Mouse (Mus musculus): ENCODE results near the gene Plekhm2. TPM values are rescaled to one million over a fixed set of nuclear protein-coding genes. Genes with fewer than 3 reads are reported as not detected.
A peak's percentile ranks its signal among the peaks of the same experiment; 100 is the strongest.

Gene Plekhm2
- polyA plus RNA-seq, 1 experiment from 2014 or later: 4.4 TPM

GRCm38 (mm10) chr4:141681767-141682166, 17.1 kb upstream of the Plekhm2 start:
- WGBS: 73% methylated on average over 7 of the region's 7 CpGs
- no peak for DNase-seq (ENCODE audit: extremely low spot score, low spot score)
- Histone ChIP-seq H3K27me3 (ENCODE audit: poor library complexity, severe bottlenecking) (no peaks in the 10 kb centered on the region), H3K9me3 (no peaks in the 10 kb centered on the region), H3K36me3 (replicated peaks) (peaks cover 57% of the 10 kb centered on the region), H3K27ac (no peak overlapping the region), H3K4me1 (peaks cover 26% of the 10 kb centered on the region), H3K4me3 (no peak overlapping the region)

GRCm38 (mm10) chr4:141680892-141681291, 16.2 kb upstream of the Plekhm2 start:
- Histone ChIP-seq H3K36me3 (replicated peaks) (peaks cover 48% of the 10 kb centered on the region), H3K9me3 (no peaks in the 10 kb centered on the region), H3K4me1 (peaks cover 26% of the 10 kb centered on the region), H3K27me3 (ENCODE audit: poor library complexity, severe bottlenecking) (no peaks in the 10 kb centered on the region), H3K4me3 (no peak overlapping the region), H3K27ac (no peak overlapping the region)
- WGBS: 73% methylated on average over 12 of the region's 12 CpGs
- DNase-seq (ENCODE audit: extremely low spot score, low spot score): no peak

- H3K9me3 ChIP-seq: no peaks in the 10 kb centered on the region
- H3K36me3 ChIP-seq (replicated peaks): peaks cover 30% of the 10 kb centered on the region
- no peak for DNase-seq (ENCODE audit: extremely low spot score, low spot score)
- WGBS: 90% methylated on average over 2 of the region's 2 CpGs
- H3K27ac ChIP-seq: no peak overlapping the region
- no peaks in the 10 kb centered on the region for H3K27me3 ChIP-seq (ENCODE audit: poor library complexity, severe bottlenecking)
- H3K4me1 ChIP-seq: peaks cover 26% of the 10 kb centered on the region
- no peak overlapping the region for H3K4me3 ChIP-seq
Measured at GRCm38 (mm10) chr4:141679016-141679415, 14.3 kb upstream of the Plekhm2 start.

- WGBS: 89% methylated on average over 5 of the region's 5 CpGs
- Histone ChIP-seq H3K27ac (no peak overlapping the region), H3K4me3 (no peak overlapping the region), H3K36me3 (replicated peaks) (peaks cover 8% of the 10 kb centered on the region), H3K9me3 (no peaks in the 10 kb centered on the region), H3K4me1 (peaks cover 17% of the 10 kb centered on the region), H3K27me3 (ENCODE audit: poor library complexity, severe bottlenecking) (no peaks in the 10 kb centered on the region)
- no peak for DNase-seq (ENCODE audit: extremely low spot score, low spot score)
Measured at GRCm38 (mm10) chr4:141676462-141676979, 11.8 kb upstream of the Plekhm2 start.

GRCm38 (mm10) chr4:141672325-141672724, 7.6 kb upstream of the Plekhm2 start:
- Histone ChIP-seq H3K4me3 (no peak overlapping the region), H3K27ac (no peak overlapping the region), H3K9me3 (no peaks in the 10 kb centered on the region), H3K36me3 (replicated peaks) (no peaks in the 10 kb centered on the region), H3K4me1 (no peaks in the 10 kb centered on the region), H3K27me3 (ENCODE audit: poor library complexity, severe bottlenecking) (no peaks in the 10 kb centered on the region)
- WGBS: 82% methylated on average over 13 of the region's 13 CpGs
- DNase-seq (ENCODE audit: extremely low spot score, low spot score): no peak

- Histone ChIP-seq H3K27me3 (ENCODE audit: poor library complexity, severe bottlenecking) (no peaks in the 10 kb centered on the region), H3K27ac (no peak overlapping the region), H3K9me3 (no peaks in the 10 kb centered on the region), H3K36me3 (replicated peaks) (no peaks in the 10 kb centered on the region), H3K4me1 (no peaks in the 10 kb centered on the region), H3K4me3 (no peak overlapping the region)
- WGBS: 90% methylated on average over 4 of the region's 4 CpGs
- no peak for DNase-seq (ENCODE audit: extremely low spot score, low spot score)
Measured at GRCm38 (mm10) chr4:141671389-141671788, 6.7 kb upstream of the Plekhm2 start.

- H3K9me3 ChIP-seq: no peaks in the 10 kb centered on the region
- WGBS: 91% methylated on average over 18 of the region's 18 CpGs
- no peaks in the 10 kb centered on the region for H3K36me3 ChIP-seq (replicated peaks)
- no peak overlapping the region for H3K27ac ChIP-seq
- H3K4me3 ChIP-seq: no peak overlapping the region
- H3K27me3 ChIP-seq (ENCODE audit: poor library complexity, severe bottlenecking): peaks cover 3% of the 10 kb centered on the region; the same call in 1 of the 2 replicates
- H3K4me1 ChIP-seq: peaks cover 3% of the 10 kb centered on the region
- DNase-seq (ENCODE audit: extremely low spot score, low spot score): no peak
Measured at GRCm38 (mm10) chr4:141669898-141670712, 5.4 kb upstream of the Plekhm2 start.

- no peaks in the 10 kb centered on the region for H3K9me3 ChIP-seq
- 3% methylated on average over 59 of the region's 60 CpGs for WGBS
- H3K27me3 ChIP-seq (ENCODE audit: poor library complexity, severe bottlenecking): peaks cover 3% of the 10 kb centered on the region; the same call in 1 of the 2 replicates
- peaks cover 26% of the 10 kb centered on the region for H3K4me1 ChIP-seq
- DNase-seq (ENCODE audit: extremely low spot score, low spot score): peak; percentile 61
- peaks cover 25% of the 10 kb centered on the region for H3K36me3 ChIP-seq (replicated peaks)
- peak overlapping the region; percentile 87 for H3K4me3 ChIP-seq
- peak overlapping the region; percentile 90 for H3K27ac ChIP-seq
Measured at GRCm38 (mm10) chr4:141664011-141664745, 521 bp downstream of the Plekhm2 start.

GRCm38 (mm10) chr4:141663122-141663931, 1.4 kb downstream of the Plekhm2 start:
- peak overlapping the region; percentile 90 for H3K27ac ChIP-seq
- 5% methylated on average over 47 of the region's 47 CpGs for WGBS

GRCm38 (mm10) chr4:141660884-141661283, 3.8 kb downstream of the Plekhm2 start:
- no peaks in the 10 kb centered on the region for H3K9me3 ChIP-seq
- DNase-seq (ENCODE audit: extremely low spot score, low spot score): no peak
- peaks cover 53% of the 10 kb centered on the region for H3K36me3 ChIP-seq (replicated peaks)
- H3K27me3 ChIP-seq (ENCODE audit: poor library complexity, severe bottlenecking): peaks cover 2% of the 10 kb centered on the region; the same call in 1 of the 2 replicates
- no peak overlapping the region for H3K27ac ChIP-seq
- 95% methylated on average over 11 of the region's 11 CpGs for WGBS
- H3K4me3 ChIP-seq: no peak overlapping the region
- peaks cover 29% of the 10 kb centered on the region for H3K4me1 ChIP-seq

More at GRCm38 (mm10) chr4:141663122-141663931, 1.4 kb downstream of the Plekhm2 start:
- H3K36me3 ChIP-seq (replicated peaks): peaks cover 32% of the 10 kb centered on the region
- H3K9me3 ChIP-seq: no peaks in the 10 kb centered on the region
- H3K27me3 ChIP-seq (ENCODE audit: poor library complexity, severe bottlenecking): peaks cover 3% of the 10 kb centered on the region; the same call in 1 of the 2 replicates
- DNase-seq (ENCODE audit: extremely low spot score, low spot score): peak; percentile 50
- H3K4me3 ChIP-seq: peak overlapping the region; percentile 87
- H3K4me1 ChIP-seq: peaks cover 26% of the 10 kb centered on the region

- Histone ChIP-seq H3K27ac (no peak overlapping the region), H3K4me1 (peaks cover 22% of the 10 kb centered on the region), H3K27me3 (ENCODE audit: poor library complexity, severe bottlenecking) (no peaks in the 10 kb centered on the region), H3K4me3 (no peak overlapping the region), H3K36me3 (replicated peaks) (peaks cover 62% of the 10 kb centered on the region), H3K9me3 (no peaks in the 10 kb centered on the region)
- WGBS: 64% methylated on average over 4 of the region's 4 CpGs
- no peak for DNase-seq (ENCODE audit: extremely low spot score, low spot score)
Measured at GRCm38 (mm10) chr4:141659739-141660138, 5.0 kb downstream of the Plekhm2 start.

- no peaks in the 10 kb centered on the region for H3K27me3 ChIP-seq (ENCODE audit: poor library complexity, severe bottlenecking)
- no peak for DNase-seq (ENCODE audit: extremely low spot score, low spot score)
- peaks cover 69% of the 10 kb centered on the region for H3K36me3 ChIP-seq (replicated peaks)
- peaks cover 15% of the 10 kb centered on the region for H3K4me1 ChIP-seq
- H3K27ac ChIP-seq: no peak overlapping the region
- no peak overlapping the region for H3K4me3 ChIP-seq
- 93% methylated on average over 6 of the region's 6 CpGs for WGBS
- H3K9me3 ChIP-seq: no peaks in the 10 kb centered on the region
Measured at GRCm38 (mm10) chr4:141658846-141659484, 5.7 kb downstream of the Plekhm2 start.

Measured in forebrain, embryonic 10.5 days (tissue).